Mouse (Mus musculus) B cell, adult 2 months (primary cell): ENCODE results near the gene Fbxo31.
A peak's percentile ranks its signal among the peaks of the same experiment; 100 is the strongest.
"Not testable (repeated sequence)": the region's sequence is repeated elsewhere in the genome, so short reads cannot be mapped to it uniquely, and the experiment has no call there.

Experiments
- DNase-seq, 2 experiments: peaks; one replicate each; pipeline ENCODE4 v3.0.0; 2022

The Fbxo31 gene

GRCm38 (mm10) chr8:121578676-121579451, at the start of gene Fbxo31:
Gene Fbxo31, minus strand, starts transcription at chr8:121578806.
- DNase-seq = peak; percentile 97

GRCm38 (mm10) chr8:121623043-121623442, 44.4 kb upstream of the Fbxo31 start:
- no peak for DNase-seq

GRCm38 (mm10) chr8:121621879-121622278, 43.3 kb upstream of the Fbxo31 start:
- DNase-seq = no peak

GRCm38 (mm10) chr8:121620801-121621516, 42.4 kb upstream of the Fbxo31 start:
- no peak for DNase-seq

- DNase-seq = no peak
Observed at GRCm38 (mm10) chr8:121619401-121619995, 40.9 kb upstream of the Fbxo31 start.

GRCm38 (mm10) chr8:121613419-121613818, 34.8 kb upstream of the Fbxo31 start:
- no peak for DNase-seq

GRCm38 (mm10) chr8:121609916-121610315, 31.3 kb upstream of the Fbxo31 start:
- no peak for DNase-seq

GRCm38 (mm10) chr8:121609251-121609650, 30.6 kb upstream of the Fbxo31 start:
- no peak for DNase-seq

- no peak for DNase-seq
Observed at GRCm38 (mm10) chr8:121607661-121608060, 29.1 kb upstream of the Fbxo31 start.

GRCm38 (mm10) chr8:121603801-121604200, 25.2 kb upstream of the Fbxo31 start:
- DNase-seq = no peak

- DNase-seq = peak; percentile 44 to 57
Observed at GRCm38 (mm10) chr8:121602860-121603259, 24.3 kb upstream of the Fbxo31 start.

- DNase-seq = no peak
Observed at GRCm38 (mm10) chr8:121602411-121602810, 23.8 kb upstream of the Fbxo31 start.

GRCm38 (mm10) chr8:121599842-121600241, 21.2 kb upstream of the Fbxo31 start:
- no peak for DNase-seq

GRCm38 (mm10) chr8:121598892-121599291, 20.3 kb upstream of the Fbxo31 start:
- peak; percentile 87 to 88 for DNase-seq

GRCm38 (mm10) chr8:121598190-121598589, 19.6 kb upstream of the Fbxo31 start:
- no peak for DNase-seq

- not testable (repeated sequence) for DNase-seq
Observed at GRCm38 (mm10) chr8:121597492-121597891, 18.9 kb upstream of the Fbxo31 start.

GRCm38 (mm10) chr8:121593983-121594382, 15.4 kb upstream of the Fbxo31 start:
- DNase-seq = no peak

- no peak for DNase-seq
Observed at GRCm38 (mm10) chr8:121593293-121593692, 14.7 kb upstream of the Fbxo31 start.

- DNase-seq = peak; percentile 61 to 68
Observed at GRCm38 (mm10) chr8:121591178-121592066, 12.8 kb upstream of the Fbxo31 start.

- peak; percentile 98 to 99 for DNase-seq
Observed at GRCm38 (mm10) chr8:121590203-121591177, 11.9 kb upstream of the Fbxo31 start, which contains the start of gene Map1lc3b. Gene Map1lc3b, plus strand, starts transcription at chr8:121590361.

GRCm38 (mm10) chr8:121589205-121589726, 10.7 kb upstream of the Fbxo31 start:
- DNase-seq = no peak
